Mouse (Mus musculus) embryonic fibroblast, embryonic 13.5 days (primary cell): ENCODE results near the gene Tmem107. TPM values are rescaled to one million over a fixed set of nuclear protein-coding genes. Genes with fewer than 3 reads are reported as not detected.

Experiments used
- H3K27ac ChIP-seq: 2 replicates; pipeline ENCODE4 v1.5.1; 2012; ENCODE audit warnings: low read length, control low read depth, inconsistent platforms; ENCODE audit not compliant: insufficient read depth
- H3K4me1 ChIP-seq: 2 replicates; pipeline ENCODE4 v1.6.1; 2011; ENCODE audit warnings: low read length; ENCODE audit not compliant: control insufficient read depth, insufficient read depth
- H3K4me3 ChIP-seq: 2 replicates; pipeline ENCODE4 v1.5.1; 2011; ENCODE audit warnings: mild to moderate bottlenecking, control low read depth, low read length; ENCODE audit not compliant: insufficient read depth
- CTCF ChIP-seq: IDR thresholded peaks from 2 replicates; pipeline ENCODE4 v1.5.1; 2011; ENCODE audit warnings: mild to moderate bottlenecking, control low read depth, low read length, moderate library complexity, borderline replicate concordance; ENCODE audit not compliant: insufficient read depth
- POLR2A ChIP-seq: IDR thresholded peaks from 2 replicates; pipeline ENCODE4 v1.6.1; 2011; ENCODE audit warnings: low read depth, mild to moderate bottlenecking, control low read depth, low read length, moderate library complexity
- polyA plus RNA-seq: library from polyadenylated mRNA; stranded (reverse); fragments of >200 nt; gene quantifications from 2 replicates; pipeline ENCODE4 v1.2.4, GENCODE M21; 2011; ENCODE audit warnings: low read depth; ENCODE audit not compliant: missing spikeins, insufficient read length

Tmem107 gene
- polyA plus RNA-seq, 1 experiment: 17.6 TPM

GRCm38 (mm10) chr11:69064259-69065133 lies 6.1 kb upstream of the Tmem107 start:
- no peak for TF ChIP-seq POLR2A
- TF ChIP-seq CTCF: no peak
- Histone ChIP-seq H3K4me3 (peak overlapping the region; percentile 96), H3K27ac (peak overlapping the region; percentile 16; the same call in 1 of the 2 replicates), H3K4me1 (peaks cover 9% of the 10 kb centered on the region; the same call in 1 of the 2 replicates)

GRCm38 (mm10) chr11:69065394-69065925 lies 5.1 kb upstream of the Tmem107 start:
- Histone ChIP-seq H3K4me1 (peaks cover 9% of the 10 kb centered on the region; the same call in 1 of the 2 replicates), H3K4me3 (no peak overlapping the region), H3K27ac (no peak overlapping the region)
- TF ChIP-seq CTCF: no peak
- TF ChIP-seq POLR2A: no peak

DNA sequence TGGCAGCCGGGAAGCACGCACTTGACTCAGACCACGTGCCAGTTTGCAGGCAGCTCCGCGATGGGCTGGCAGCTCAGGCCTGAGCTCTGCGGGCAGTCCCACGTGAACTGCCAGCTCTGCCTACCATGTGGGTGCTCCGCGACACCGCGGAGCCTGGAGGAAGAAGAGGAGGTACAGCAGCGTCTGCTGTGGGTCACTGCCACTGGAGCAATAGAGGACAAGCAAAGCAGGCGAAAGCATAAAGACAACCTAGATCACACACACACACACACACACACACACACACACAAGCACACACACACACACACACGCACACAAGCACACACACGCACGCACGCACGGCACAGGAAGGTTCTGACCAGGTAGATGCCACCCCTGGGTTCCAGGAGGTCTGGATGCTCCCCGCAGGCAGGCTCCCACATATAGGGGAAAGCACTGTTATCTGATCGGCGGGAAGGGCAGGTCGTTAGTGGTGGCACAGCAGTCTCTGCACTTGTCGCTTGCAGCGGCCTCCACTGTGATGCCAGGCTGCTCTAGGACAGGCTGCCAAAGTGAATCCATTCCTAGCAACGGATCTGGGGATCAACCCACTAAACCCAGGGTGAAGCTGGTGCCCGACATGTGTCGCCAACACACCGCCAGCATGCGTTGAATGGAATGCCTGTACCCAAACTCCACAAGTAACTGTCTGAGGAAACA lies 4.3 kb upstream of the Tmem107 start:
- H3K4me3 ChIP-seq: no peak overlapping the region; the same call in 1 of the 2 replicates
- peaks cover 9% of the 10 kb centered on the region; the same call in 1 of the 2 replicates for H3K4me1 ChIP-seq
- no peak overlapping the region for H3K27ac ChIP-seq
- TF ChIP-seq POLR2A (no peak), CTCF (no peak)

DNA sequence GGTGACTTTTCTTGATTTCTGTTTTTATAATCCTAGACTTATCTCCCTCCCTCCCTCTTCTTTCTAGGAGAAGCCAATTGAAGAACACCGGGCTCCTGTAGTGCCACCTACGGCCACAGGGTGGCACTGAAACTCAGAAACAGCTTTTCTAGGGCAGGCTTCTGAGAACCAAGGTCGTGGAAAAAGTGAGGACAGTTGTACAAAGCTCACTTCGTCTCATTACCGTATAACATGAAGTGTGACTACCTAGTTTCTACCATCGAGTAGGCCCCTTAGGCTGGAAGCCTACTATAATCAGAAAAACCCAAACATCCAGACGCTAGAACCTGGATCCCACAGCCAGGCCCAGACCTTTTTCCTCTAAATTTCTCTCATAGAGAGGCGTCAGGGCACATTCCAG lies 3.6 kb upstream of the Tmem107 start:
- no peak for TF ChIP-seq POLR2A
- TF ChIP-seq CTCF: peak; percentile 29; the same call in 1 of the 2 replicates
- Histone ChIP-seq H3K4me3 (no peak overlapping the region), H3K27ac (0 out of 2 replicates have a peak overlapping the region, but pooled peaks have one; percentile 16), H3K4me1 (peaks cover 9% of the 10 kb centered on the region; the same call in 1 of the 2 replicates)

GRCm38 (mm10) chr11:69067601-69068000 lies 3.0 kb upstream of the Tmem107 start:
- Histone ChIP-seq H3K27ac (0 out of 2 replicates have a peak overlapping the region, but pooled peaks have one; percentile 16), H3K4me1 (peaks cover 9% of the 10 kb centered on the region; the same call in 1 of the 2 replicates), H3K4me3 (no peak overlapping the region)
- TF ChIP-seq POLR2A (no peak), CTCF (no peak)

DNA sequence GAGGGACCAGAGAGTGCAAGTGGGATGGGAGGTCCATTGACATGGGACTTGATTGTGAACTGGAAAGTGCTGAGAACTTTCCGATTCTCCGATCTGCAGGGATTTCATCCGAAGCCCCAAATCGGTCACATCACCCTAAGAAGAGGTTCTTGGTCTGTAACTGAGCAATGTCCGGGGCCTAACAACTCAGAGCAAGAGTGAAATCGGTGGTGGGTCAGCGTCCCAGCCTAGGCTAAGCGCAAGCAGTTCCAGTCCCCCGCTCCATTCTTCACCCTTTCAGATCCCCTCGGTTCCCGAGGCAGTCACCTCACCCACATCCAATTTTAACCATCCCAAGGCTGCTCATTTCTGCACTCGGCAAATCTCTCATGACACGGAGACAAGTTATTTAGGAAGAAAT lies 513 bp upstream of the Tmem107 start:
- H3K4me1 ChIP-seq: peaks cover 9% of the 10 kb centered on the region; the same call in 1 of the 2 replicates
- H3K4me3 ChIP-seq: peak overlapping the region; percentile 84
- no peak for TF ChIP-seq POLR2A
- TF ChIP-seq CTCF: no peak
- H3K27ac ChIP-seq: peak overlapping the region; percentile 86

GRCm38 (mm10) chr11:69071262-69071661 lies 656 bp downstream of the Tmem107 start:
- peak overlapping the region; percentile 84 for H3K4me3 ChIP-seq
- H3K4me1 ChIP-seq: peaks cover 9% of the 10 kb centered on the region; the same call in 1 of the 2 replicates
- TF ChIP-seq CTCF (no peak), POLR2A (no peak)
- H3K27ac ChIP-seq: peak overlapping the region; percentile 34

- Histone ChIP-seq H3K4me1 (0 out of 2 replicates have a peak, but pooled peaks cover 6% of the 10 kb centered on the region), H3K27ac (no peak overlapping the region), H3K4me3 (no peak overlapping the region; the same call in 1 of the 2 replicates)
- no peak for TF ChIP-seq POLR2A
- TF ChIP-seq CTCF: no peak
These were observed 1.6 kb downstream of the Tmem107 start for GRCm38 (mm10) chr11:69072234-69072633.

DNA sequence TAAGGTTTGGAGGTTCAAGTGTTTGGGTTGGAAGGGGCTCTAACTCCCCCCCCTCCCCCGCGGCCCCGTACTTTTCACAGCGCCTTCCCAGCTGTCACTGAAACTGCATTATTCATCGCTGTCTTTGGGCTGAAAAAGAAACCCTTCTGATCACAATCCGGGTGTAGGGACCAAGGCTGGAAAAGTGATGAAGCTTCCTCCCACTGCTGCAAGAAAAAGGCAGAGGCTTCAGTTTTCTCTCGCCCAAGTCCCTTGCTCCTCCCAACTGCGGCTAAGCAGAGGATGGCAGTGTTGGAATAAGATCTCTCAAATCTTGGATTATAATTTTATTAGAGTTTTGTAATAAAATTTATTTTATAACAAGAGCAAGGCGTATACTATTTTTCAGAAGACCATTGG lies 2.1 kb downstream of the Tmem107 start:
- no peak for TF ChIP-seq CTCF
- TF ChIP-seq POLR2A: peak; percentile 23; the same call in 1 of the 2 replicates
- Histone ChIP-seq H3K27ac (peak overlapping the region; percentile 50; the same call in 1 of the 2 replicates), H3K4me1 (0 out of 2 replicates have a peak, but pooled peaks cover 4% of the 10 kb centered on the region), H3K4me3 (peak overlapping the region; percentile 1; the same call in 1 of the 2 replicates)
